Mouse (Mus musculus): ENCODE results near the gene Rbm48. TPM values are rescaled to one million over a fixed set of nuclear protein-coding genes. Genes with fewer than 3 reads are reported as not detected.

The Rbm48 gene
- polyA plus RNA-seq, 1 experiment, result 10.3 TPM

DNA sequence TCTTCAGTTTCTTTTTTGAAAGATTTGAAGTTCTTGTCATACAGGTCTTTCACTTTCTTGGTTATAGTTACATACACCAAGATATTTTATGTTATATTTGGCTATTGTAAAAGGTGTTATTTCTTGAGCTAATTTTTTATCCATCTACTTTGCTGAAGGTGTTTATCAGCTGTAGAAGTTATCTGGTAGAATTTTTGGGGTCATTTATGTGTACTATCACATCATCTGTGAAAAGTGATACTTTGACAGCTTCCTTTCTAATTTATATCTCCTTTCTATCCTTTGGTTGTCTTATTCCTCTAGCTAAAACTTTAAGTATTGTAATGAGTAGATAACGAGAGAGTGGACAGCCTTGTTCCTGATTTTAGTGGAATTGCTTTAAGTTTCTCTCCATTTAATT, 44.9 kb downstream of the Rbm48 start:
- DNase-seq (ENCODE audit: low spot score), result no peak

DNA sequence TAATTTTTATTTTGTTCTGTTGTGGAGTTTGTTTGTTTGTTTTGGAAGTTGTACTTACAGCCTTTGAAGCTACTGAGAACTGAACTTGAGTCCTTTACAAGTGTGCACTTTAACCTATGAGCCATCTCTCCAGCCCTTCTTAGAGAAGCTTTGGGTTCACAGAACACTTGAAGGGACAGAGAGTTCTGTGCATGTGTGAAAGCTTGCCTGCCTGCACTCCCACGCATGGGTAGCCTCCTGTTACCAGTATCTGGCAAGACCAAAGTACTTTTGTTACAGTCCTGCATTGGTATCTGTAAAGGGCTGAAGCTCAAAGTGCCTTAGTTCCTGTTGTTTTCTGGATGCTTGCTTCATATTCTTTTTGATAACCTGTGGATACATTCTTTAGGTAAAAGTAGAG, 50.2 kb downstream of the Rbm48 start:
- DNase-seq (ENCODE audit: low spot score), result no peak

DNA sequence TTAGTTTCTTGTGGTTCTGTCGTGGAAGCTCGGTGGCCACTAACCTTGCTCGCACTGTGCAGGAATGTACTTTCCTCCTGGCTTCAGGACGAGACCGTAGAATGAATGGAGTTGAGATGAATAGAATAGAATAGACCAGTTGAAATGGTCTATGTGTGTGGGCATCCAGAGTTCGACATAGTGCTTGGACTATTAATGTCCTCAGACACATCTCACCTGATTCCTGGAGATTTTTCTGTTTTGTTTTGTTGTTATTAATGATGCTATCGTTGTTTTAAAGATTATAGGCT, 52.0 kb downstream of the Rbm48 start:
- no peak for DNase-seq (ENCODE audit: low spot score)

DNA sequence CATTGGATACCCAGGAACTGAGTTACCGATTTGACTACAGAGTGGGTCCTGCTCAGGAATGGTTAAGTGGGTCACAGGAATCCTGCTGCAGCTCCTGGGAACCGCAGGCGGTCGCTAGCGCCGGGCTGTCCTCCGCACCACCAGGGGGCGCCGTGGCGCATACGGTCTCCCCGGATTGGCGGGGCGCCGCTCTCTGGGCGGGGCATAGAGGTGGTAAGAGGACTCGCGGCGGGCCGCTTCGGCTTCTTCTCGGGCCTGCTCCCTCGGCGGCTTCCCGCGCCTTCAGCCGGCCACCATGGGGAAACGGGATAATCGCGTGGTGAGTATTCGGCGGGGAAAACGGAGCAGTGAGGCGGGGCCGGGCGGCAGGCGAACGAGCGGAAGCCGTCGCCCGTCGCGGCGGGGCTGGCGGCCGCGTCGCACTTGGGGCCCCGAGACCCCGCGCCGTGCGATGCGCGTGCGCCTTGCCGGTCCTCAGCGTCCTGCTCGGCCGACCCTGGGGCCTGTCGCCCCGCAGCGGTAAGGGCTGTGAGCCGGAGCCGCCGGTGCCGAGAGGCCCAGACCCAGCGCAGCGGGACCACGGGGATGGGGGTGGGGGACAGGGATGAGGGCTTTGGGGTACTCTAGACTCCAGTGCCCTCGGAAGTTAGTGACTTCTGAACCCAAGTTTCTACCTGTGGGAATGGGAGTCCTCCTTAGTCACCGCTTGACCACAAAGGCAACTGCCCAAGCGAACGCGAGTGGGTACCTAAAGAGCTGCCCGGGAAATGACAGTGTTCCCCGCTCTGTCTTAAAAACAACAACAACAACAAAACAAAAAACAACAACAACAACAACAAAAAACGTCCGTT, 52.5 kb downstream of the Rbm48 start, which contains the start of gene Fam133b:
Gene Fam133b, plus strand, starts transcription at position 205 of the 851 bp plus-strand sequence.
- DNase-seq (ENCODE audit: low spot score), result peak; percentile 99

DNA sequence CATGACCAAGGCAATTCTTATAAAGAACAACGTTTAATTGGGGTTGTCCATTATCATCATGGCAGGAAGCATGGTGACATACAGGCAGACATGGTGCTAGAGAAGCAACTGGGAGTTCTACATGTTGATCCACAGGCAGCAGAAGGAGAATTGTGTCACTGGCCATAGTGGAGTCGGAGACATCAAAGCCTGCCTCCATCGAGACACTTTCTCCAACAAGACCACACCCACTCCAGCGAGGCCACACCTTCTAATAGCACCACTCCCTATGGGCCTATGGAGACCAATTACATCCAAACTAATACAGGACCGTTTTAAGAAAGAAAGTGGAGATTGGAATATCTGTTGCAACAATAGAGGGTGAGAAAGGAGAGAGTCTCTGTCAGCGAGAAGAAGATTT, 54.5 kb downstream of the Rbm48 start:
- DNase-seq (ENCODE audit: low spot score), result no peak

DNA sequence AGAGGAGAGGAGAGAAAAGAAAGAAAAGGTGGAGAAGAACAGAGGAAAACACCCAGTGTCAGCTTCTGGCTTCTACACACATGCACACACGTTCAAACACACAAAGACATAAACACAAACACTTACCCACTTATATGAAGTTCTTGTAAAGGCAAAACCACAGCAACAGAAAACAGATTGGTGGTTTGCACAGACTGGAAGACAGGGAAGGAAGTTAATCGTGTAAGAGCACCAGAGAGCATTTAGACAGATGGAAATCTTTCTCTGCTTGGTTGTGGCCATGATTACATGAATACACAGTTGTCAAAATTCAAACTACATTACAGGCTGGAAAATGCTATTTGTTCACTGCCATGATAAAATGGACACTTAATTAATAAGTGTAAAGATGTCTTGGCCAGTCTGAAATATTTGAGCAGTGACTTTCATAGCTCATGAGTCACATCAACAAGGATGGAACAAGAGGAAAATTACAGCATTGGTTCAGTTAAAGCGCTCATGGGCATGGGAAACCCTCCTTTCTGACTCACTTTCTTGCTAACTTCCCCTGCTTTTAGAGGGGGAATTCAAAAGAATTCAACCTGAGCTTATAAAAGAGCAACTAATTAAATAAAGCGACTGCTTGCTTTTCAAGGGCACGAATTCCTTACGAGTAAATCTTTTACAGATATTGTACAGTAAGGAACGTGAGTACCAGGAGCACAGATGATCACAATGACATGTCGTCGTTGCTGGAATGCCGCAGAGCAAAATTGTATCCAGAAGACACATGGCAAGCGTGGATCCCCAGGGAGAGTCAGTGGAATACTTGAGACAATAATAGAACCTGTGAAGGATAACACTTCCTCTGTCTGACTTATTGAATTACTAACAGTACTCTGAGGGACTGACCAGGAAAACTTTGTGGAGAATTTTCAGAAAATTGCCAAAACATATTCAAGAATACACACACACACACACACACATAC, 57.6 kb downstream of the Rbm48 start:
- no peak for DNase-seq (ENCODE audit: low spot score)

DNA sequence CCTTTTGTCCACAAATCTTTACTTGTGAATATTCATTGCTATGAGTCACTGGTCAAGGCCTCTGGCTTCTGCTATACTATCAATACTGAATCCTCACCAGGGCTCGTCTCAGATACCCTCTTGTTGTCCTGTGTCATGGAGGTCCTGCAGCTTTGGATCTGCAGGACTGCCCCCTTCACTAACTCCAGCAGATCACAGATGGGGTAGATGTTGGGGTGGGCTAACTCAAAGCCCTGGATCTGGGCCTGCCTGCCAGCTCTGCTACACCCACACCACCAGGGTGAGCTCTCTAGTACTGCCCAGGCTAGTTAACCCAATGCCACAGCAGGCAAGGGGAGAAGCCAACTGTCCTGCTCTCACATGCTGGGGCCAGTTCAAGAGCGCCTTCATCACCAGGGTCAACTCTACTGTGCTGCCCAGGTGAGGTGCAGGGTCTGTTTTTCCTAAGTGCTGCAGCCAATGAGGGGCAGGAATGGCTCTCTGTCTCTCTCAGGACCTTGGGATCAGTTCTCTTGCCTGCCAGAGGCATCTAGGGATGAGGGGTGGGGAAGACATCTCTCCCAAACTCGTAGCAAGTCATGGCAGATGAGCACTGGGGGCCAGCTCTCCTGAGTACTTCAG, 59.7 kb downstream of the Rbm48 start:
- no peak for DNase-seq (ENCODE audit: low spot score)

Other genes starting within 250 kb of the Rbm48 start
- 16.5 and 17.5 TPM in 2 replicates for gene Fam133b, start 52.8 kb downstream of the Rbm48 start, polyA plus RNA-seq (2012; rRNA removed)
- 4.6 and 6.6 TPM in 2 replicates for gene 1700109H08Rik, start 25.0 kb downstream of the Rbm48 start, polyA plus RNA-seq (2012; rRNA removed)
- 13.8 and 13.9 TPM in 2 replicates for gene Pex1, start 519 bp downstream of the Rbm48 start, polyA plus RNA-seq (2012; rRNA removed)
- gene Tmbim7, start 54.6 kb upstream of the Rbm48 start, polyA plus RNA-seq (2012; rRNA removed), result not detected in 2 replicates
- gene Gatad1, start 60.6 kb upstream of the Rbm48 start, polyA plus RNA-seq (2012; rRNA removed), result 56.7 and 73.8 TPM in 2 replicates
- 10.8 and 13.1 TPM in 2 replicates for gene Ankib1, start 206.3 kb upstream of the Rbm48 start, polyA plus RNA-seq (2012; rRNA removed)
- gene Krit1, start 206.6 kb upstream of the Rbm48 start, polyA plus RNA-seq (2012; rRNA removed), result 33.5 and 39.4 TPM in 2 replicates
- not detected in 2 replicates for gene Lrrd1, start 248.6 kb upstream of the Rbm48 start, polyA plus RNA-seq (2012; rRNA removed)